Mouse (Mus musculus): ENCODE measurements around the gene Zcchc13.

DNA sequence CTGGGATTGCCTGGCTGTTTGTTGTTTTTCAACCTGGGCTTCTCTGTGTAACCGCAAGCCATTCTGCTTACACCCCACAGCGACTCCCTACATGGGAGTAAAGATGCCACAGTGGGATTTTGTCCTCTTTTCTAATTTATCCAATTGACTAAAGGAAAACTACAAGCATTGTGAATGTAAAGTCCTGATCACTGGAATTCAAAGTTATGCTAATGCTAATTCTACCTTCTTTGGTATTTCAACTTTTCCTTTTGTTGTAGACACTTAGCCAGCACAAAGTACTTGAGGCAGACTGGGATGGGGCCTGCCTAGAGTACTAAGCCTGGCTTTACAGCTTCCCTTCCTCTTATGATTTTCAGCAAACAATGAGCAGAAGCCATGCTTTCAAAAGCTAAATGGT is 18.9 kb upstream of the Zcchc13 start:
- TF ChIP-seq CTCF (IDR thresholded peaks at IDR 0.05; ENCODE audit: low read depth), result no peak
- no peak for TF ChIP-seq EP300 (IDR thresholded peaks at IDR 0.05; ENCODE audit: low read depth)
